In genomic region chr14:121754110-121754509, GRCm38 (mm10) we compare ENCODE assay signal across 15 mouse cellular contexts. TPM values are rescaled to one million over a fixed set of nuclear protein-coding genes. Genes with fewer than 3 reads are reported as not detected.
DNase-seq lines count a peak whose midpoint lies in the region; ATAC-seq and TF ChIP-seq lines count a peak whose summit lies in the region.
"Had no signal": no experiment of that assay in that cellular context is flagged by ENCODE, and none has a peak within 500 bp of the region (broad histone marks: within the 10 kb centered on the region; RNA-seq: fewer than 3 reads in every experiment).

No protein-coding gene starts in this region.

- 21% methylated on average over 11 of the region's 11 CpGs for WGBS in lung, embryonic 15.5 days
- 51% methylated on average over 11 of the region's 11 CpGs for WGBS in lung, adult 2 months
- 41% methylated on average over 11 of the region's 11 CpGs for WGBS in stomach, embryonic 16.5 days

- no peak overlapping the region for H3K4me2 ChIP-seq in lung, embryonic 15.5 days
- H3K4me2 ChIP-seq in stomach, embryonic 16.5 days (ENCODE audit: low read depth, low read length), result no peak overlapping the region; the same call in 1 of the 2 replicates
- H3K4me2 ChIP-seq: midbrain, embryonic 12.5 days; neural tube, embryonic 12.5 days had no signal

- ATAC-seq in lung, embryonic 15.5 days (ENCODE audit: borderline replicate concordance, extremely low read depth, low FRiP score, low TSS enrichment), result peak; percentile 75; the same call in 1 of the 2 replicates
- ATAC-seq in stomach, embryonic 16.5 days (ENCODE audit: insufficient read depth, low FRiP score), result peak; percentile 55; the same call in 1 of the 2 replicates
- ATAC-seq in megakaryocyte, adult 5-6 weeks (ENCODE audit: poor library complexity, severe bottlenecking), result no peak
- ATAC-seq: inflammation-experienced regulatory T-cells, adult 6 months had no signal

- no peaks in the 10 kb centered on the region for H3K9me3 ChIP-seq in lung, embryonic 15.5 days
- no peaks in the 10 kb centered on the region for H3K9me3 ChIP-seq in stomach, embryonic 16.5 days (replicated peaks; ENCODE audit: control insufficient read depth, low read length)
- H3K9me3 ChIP-seq: midbrain, embryonic 12.5 days; neural tube, embryonic 12.5 days had no signal

- no peak for TF ChIP-seq POLR2A in lung, adult 2 months (IDR thresholded peaks at IDR 0.05; ENCODE audit: borderline replicate concordance, extremely low read depth, low read depth, low read length)

- DNase-seq in lung, adult 2 months, result no peak
- peak; percentile 66 for DNase-seq in gastrocnemius, postnatal 25 days
- peak; percentile 61 for DNase-seq in kidney, postnatal 14 days
- no peak for DNase-seq in left cerebral cortex, adult 11 months (ENCODE audit: low spot score)
- DNase-seq: adrenal gland, postnatal 25 days; thymus, postnatal 4 days had no signal

- TF ChIP-seq CTCF in lung, adult 2 months (IDR thresholded peaks at IDR 0.05; ENCODE audit: insufficient read depth, low read length), result no peak

- no peak overlapping the region for H3K4me3 ChIP-seq in lung, embryonic 15.5 days
- no peak overlapping the region for H3K4me3 ChIP-seq in lung, adult 2 months (replicated peaks; ENCODE audit: extremely low read depth, low read depth, low read length)
- H3K4me3 ChIP-seq in stomach, embryonic 16.5 days (replicated peaks; ENCODE audit: low read length), result no peak overlapping the region
- H3K4me3 ChIP-seq: erythroblast, embryonic 14.5 days; midbrain, embryonic 12.5 days; neural tube, embryonic 12.5 days had no signal

- no peak overlapping the region for H3K9ac ChIP-seq in lung, embryonic 15.5 days
- H3K9ac ChIP-seq in stomach, embryonic 16.5 days (ENCODE audit: low read length), result 0 out of 2 replicates have a peak overlapping the region, but pooled peaks have one; percentile 13
- H3K9ac ChIP-seq: liver, embryonic 14.5 days; midbrain, embryonic 12.5 days; neural tube, embryonic 12.5 days had no signal

- H3K27ac ChIP-seq in lung, embryonic 15.5 days, result peak overlapping the region; percentile 77
- H3K27ac ChIP-seq in stomach, embryonic 16.5 days (ENCODE audit: low read length), result peak overlapping the region; percentile 78
- H3K27ac ChIP-seq: liver, embryonic 14.5 days; midbrain, embryonic 12.5 days; neural tube, embryonic 12.5 days had no signal

- no peaks in the 10 kb centered on the region for H3K27me3 ChIP-seq in lung, embryonic 15.5 days
- no peaks in the 10 kb centered on the region for H3K27me3 ChIP-seq in stomach, embryonic 16.5 days (ENCODE audit: control insufficient read depth, insufficient read depth, low read length)
- H3K27me3 ChIP-seq: CH12.LX; neural tube, embryonic 12.5 days had no signal

- H3K4me1 ChIP-seq in lung, embryonic 15.5 days, result peaks cover 21% of the 10 kb centered on the region
- peaks cover 8% of the 10 kb centered on the region for H3K4me1 ChIP-seq in lung, adult 2 months (ENCODE audit: control insufficient read depth, insufficient read depth, low read length)
- peaks cover 20% of the 10 kb centered on the region for H3K4me1 ChIP-seq in stomach, embryonic 16.5 days (ENCODE audit: control insufficient read depth, insufficient read depth, low read length)
- H3K4me1 ChIP-seq: midbrain, embryonic 12.5 days; neural tube, embryonic 12.5 days had no signal

- no peaks in the 10 kb centered on the region for H3K36me3 ChIP-seq in lung, embryonic 15.5 days
- H3K36me3 ChIP-seq in stomach, embryonic 16.5 days (ENCODE audit: control insufficient read depth, insufficient read depth, low read length), result no peaks in the 10 kb centered on the region
- H3K36me3 ChIP-seq: midbrain, embryonic 12.5 days; neural tube, embryonic 12.5 days had no signal

RNA-seq across cellular contexts. Expression of gene Dock9, which starts 43.5 kb away (rescaled TPM):
- 10.5 and 11.0 TPM in 2 replicates for polyA plus RNA-seq in lung, embryonic 15.5 days (2015; fragmentation: Nextera tagmentation; extraction: Ambion mirVana)
- polyA plus RNA-seq in lung, adult 2 months (2012; rRNA removed), result 62.3 and 73.3 TPM in 2 replicates
- total RNA-seq in gastrocnemius, postnatal 25 days (2021), result 10 to 100 TPM; 14.5 to 17.2 TPM
- 15.7 and 18.4 TPM in 2 replicates for polyA plus RNA-seq in stomach, embryonic 16.5 days (2015; fragmentation: Nextera tagmentation; extraction: Ambion mirVana)
- total RNA-seq in megakaryocyte, adult 5-6 weeks (2015), result 0.23 and 0.31 TPM in 2 replicates
- 0.22 and 0.57 TPM in 2 replicates for total RNA-seq in megakaryocyte, adult 5-6 weeks (2017)

Comparison
In these comparisons a context has a peak if more than half of its experiments do, and no peak if none do; other contexts are left out.
1. DNase-seq: peak in gastrocnemius, postnatal 25 days (single experiment) and kidney, postnatal 14 days (single experiment); none in lung, adult 2 months (single experiment) and left cerebral cortex, adult 11 months (single experiment).